Mouse (Mus musculus) testis, adult 2 months (tissue): Measurements from ENCODE around the gene Rfx7.

ENCODE experiments used
- CTCF ChIP-seq: fragments of 200-500 bp; IDR thresholded peaks from 2 replicates; pipeline ENCODE4 v1.5.1; 2012; ENCODE audit warnings: low read depth, mild to moderate bottlenecking, inconsistent platforms, low read length, moderate library complexity; ENCODE audit not compliant: control insufficient read depth, insufficient read depth, insufficient replicate concordance
- POLR2A ChIP-seq: fragments of 200-500 bp; IDR thresholded peaks from 2 replicates; pipeline ENCODE4 v1.6.1; 2012; ENCODE audit warnings: low read depth, mild to moderate bottlenecking, inconsistent platforms, low read length, moderate library complexity; ENCODE audit not compliant: control insufficient read depth

- TF ChIP-seq CTCF (no peak), POLR2A (no peak)
Measured at GRCm38 (mm10) chr9:72638951-72639842, 107.2 kb downstream of the Rfx7 start.
